Mouse (Mus musculus): ENCODE measurements around the gene Mrrf. TPM values are rescaled to one million over a fixed set of nuclear protein-coding genes. Genes with fewer than 3 reads are reported as not detected.

Gene Mrrf
- total RNA-seq (2014; rRNA removed; ENCODE audit: low replicate concordance) = 22.5 and 38.5 TPM in 2 replicates
- polyA plus RNA-seq (2015; fragmentation: Nextera tagmentation; extraction: Ambion mirVana) = 29.7 and 37.0 TPM in 2 replicates

GRCm38 (mm10) chr2:36136300-36136941, at the start of gene Mrrf, which contains the start of gene Rbm18:
Gene Mrrf (plus strand): TSS chr2:36136389.
Gene Rbm18 (minus strand): TSS chr2:36136773.
- TF ChIP-seq EP300 (IDR thresholded peaks at IDR 0.05; ENCODE audit: low read depth) (peak; percentile 13; the same call in 1 of the 2 replicates), CTCF (IDR thresholded peaks at IDR 0.05; ENCODE audit: low read depth) (no peak)
- DNase-seq (ENCODE audit: low spot score) = peak; percentile 95
- Histone ChIP-seq H3K9me3 (replicated peaks; ENCODE audit: control insufficient read depth, low read length) (no peaks in the 10 kb centered on the region), H3K4me2 (ENCODE audit: low read depth, low read length) (peak within 1 kb of the TSS; percentile 77), H3K36me3 (replicated peaks; ENCODE audit: control insufficient read depth, insufficient read depth, low read length) (peaks cover 30% of the 10 kb centered on the region), H3K27me3 (ENCODE audit: control insufficient read depth, insufficient read depth, low read length) (no peaks in the 10 kb centered on the region), H3K4me1 (ENCODE audit: control insufficient read depth, insufficient read depth) (peaks cover 35% of the 10 kb centered on the region), H3K9ac (replicated peaks; ENCODE audit: low read depth, low read length) (peak within 1 kb of the TSS; percentile 61), H3K27ac (ENCODE audit: low read depth) (peak within 1 kb of the TSS; percentile 87), H3K4me3 (ENCODE audit: low read depth, low read length) (peak within 1 kb of the TSS; percentile 66)
- peak; percentile 94 for ATAC-seq (ENCODE audit: insufficient read depth, low read depth)
- WGBS = under 1% methylated on average over 50 of the region's 50 CpGs

- Histone ChIP-seq H3K27me3 (ENCODE audit: control insufficient read depth, insufficient read depth, low read length) (peaks cover 74% of the 10 kb centered on the region), H3K4me3 (ENCODE audit: low read depth, low read length) (no peak overlapping the region), H3K4me1 (ENCODE audit: control insufficient read depth, insufficient read depth) (peaks cover 11% of the 10 kb centered on the region; the same call in 1 of the 2 replicates), H3K9ac (replicated peaks; ENCODE audit: low read depth, low read length) (no peak overlapping the region), H3K9me3 (replicated peaks; ENCODE audit: control insufficient read depth, low read length) (no peaks in the 10 kb centered on the region), H3K4me2 (ENCODE audit: low read depth, low read length) (no peak overlapping the region), H3K36me3 (replicated peaks; ENCODE audit: control insufficient read depth, insufficient read depth, low read length) (no peaks in the 10 kb centered on the region), H3K27ac (ENCODE audit: low read depth) (no peak overlapping the region)
- DNase-seq (ENCODE audit: low spot score) (no peak), ATAC-seq (ENCODE audit: insufficient read depth, low read depth) (no peak)
- TF ChIP-seq EP300 (IDR thresholded peaks at IDR 0.05; ENCODE audit: low read depth) (no peak), CTCF (IDR thresholded peaks at IDR 0.05; ENCODE audit: low read depth) (no peak)
- 59% methylated on average over 3 of the region's 3 CpGs for WGBS
These were observed 47.0 kb upstream of the Mrrf start for GRCm38 (mm10) chr2:36089190-36089589.

GRCm38 (mm10) chr2:36090853-36091741, 45.1 kb upstream of the Mrrf start:
- WGBS = 6% methylated on average over 70 of the region's 70 CpGs
- no peak for DNase-seq (ENCODE audit: low spot score)
- TF ChIP-seq EP300 (IDR thresholded peaks at IDR 0.05; ENCODE audit: low read depth) = no peak
- TF ChIP-seq CTCF (IDR thresholded peaks at IDR 0.05; ENCODE audit: low read depth) = no peak
- Histone ChIP-seq H3K27me3 (ENCODE audit: control insufficient read depth, insufficient read depth, low read length) (peaks cover 93% of the 10 kb centered on the region), H3K4me2 (ENCODE audit: low read depth, low read length) (peak overlapping the region; percentile 57), H3K4me1 (ENCODE audit: control insufficient read depth, insufficient read depth) (peaks cover 11% of the 10 kb centered on the region; the same call in 1 of the 2 replicates), H3K4me3 (ENCODE audit: low read depth, low read length) (peak overlapping the region; percentile 39), H3K9me3 (replicated peaks; ENCODE audit: control insufficient read depth, low read length) (no peaks in the 10 kb centered on the region), H3K9ac (replicated peaks; ENCODE audit: low read depth, low read length) (no peak overlapping the region), H3K36me3 (replicated peaks; ENCODE audit: control insufficient read depth, insufficient read depth, low read length) (no peaks in the 10 kb centered on the region), H3K27ac (ENCODE audit: low read depth) (no peak overlapping the region)
- peak; percentile 52 for ATAC-seq (ENCODE audit: insufficient read depth, low read depth)

DNA sequence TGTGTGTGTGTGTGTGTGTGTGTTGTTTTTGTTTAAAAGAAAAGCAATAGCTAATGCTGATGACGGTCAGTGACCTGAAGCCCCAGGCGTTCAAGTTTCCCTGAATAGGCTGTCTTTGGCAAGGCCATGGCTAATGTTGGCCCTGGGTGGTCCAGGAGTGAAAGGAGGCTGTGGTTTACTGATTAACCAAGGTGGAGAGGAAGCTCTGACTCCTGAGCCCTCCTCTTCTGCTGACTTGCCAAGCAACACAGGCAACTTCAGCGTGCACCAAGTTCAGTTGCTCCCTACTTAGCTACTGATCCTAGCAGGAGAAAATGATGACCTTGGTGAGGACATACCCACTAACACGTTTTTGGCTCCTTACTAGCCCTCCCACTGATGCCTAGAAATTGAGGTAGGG, 43.4 kb upstream of the Mrrf start:
- DNase-seq (ENCODE audit: low spot score) = no peak
- Histone ChIP-seq H3K27me3 (ENCODE audit: control insufficient read depth, insufficient read depth, low read length) (peaks cover 99% of the 10 kb centered on the region), H3K27ac (ENCODE audit: low read depth) (no peak overlapping the region), H3K4me2 (ENCODE audit: low read depth, low read length) (no peak overlapping the region), H3K9me3 (replicated peaks; ENCODE audit: control insufficient read depth, low read length) (no peaks in the 10 kb centered on the region), H3K36me3 (replicated peaks; ENCODE audit: control insufficient read depth, insufficient read depth, low read length) (no peaks in the 10 kb centered on the region), H3K9ac (replicated peaks; ENCODE audit: low read depth, low read length) (no peak overlapping the region), H3K4me3 (ENCODE audit: low read depth, low read length) (no peak overlapping the region), H3K4me1 (ENCODE audit: control insufficient read depth, insufficient read depth) (peaks cover 11% of the 10 kb centered on the region; the same call in 1 of the 2 replicates)
- 21% methylated on average over 4 of the region's 4 CpGs for WGBS
- TF ChIP-seq CTCF (IDR thresholded peaks at IDR 0.05; ENCODE audit: low read depth) (no peak), EP300 (IDR thresholded peaks at IDR 0.05; ENCODE audit: low read depth) (no peak)
- ATAC-seq (ENCODE audit: insufficient read depth, low read depth) = no peak

GRCm38 (mm10) chr2:36093301-36093700, 42.9 kb upstream of the Mrrf start:
- ATAC-seq (ENCODE audit: insufficient read depth, low read depth) (no peak), DNase-seq (ENCODE audit: low spot score) (no peak)
- WGBS = 42% methylated on average over 7 of the region's 7 CpGs
- H3K36me3 ChIP-seq (replicated peaks; ENCODE audit: control insufficient read depth, insufficient read depth, low read length) = no peaks in the 10 kb centered on the region
- H3K4me1 ChIP-seq (ENCODE audit: control insufficient read depth, insufficient read depth) = peaks cover 11% of the 10 kb centered on the region; the same call in 1 of the 2 replicates
- H3K4me3 ChIP-seq (ENCODE audit: low read depth, low read length) = no peak overlapping the region
- H3K27me3 ChIP-seq (ENCODE audit: control insufficient read depth, insufficient read depth, low read length) = peaks cover 99% of the 10 kb centered on the region
- no peaks in the 10 kb centered on the region for H3K9me3 ChIP-seq (replicated peaks; ENCODE audit: control insufficient read depth, low read length)
- no peak overlapping the region for H3K4me2 ChIP-seq (ENCODE audit: low read depth, low read length)
- H3K9ac ChIP-seq (replicated peaks; ENCODE audit: low read depth, low read length) = no peak overlapping the region
- H3K27ac ChIP-seq (ENCODE audit: low read depth) = no peak overlapping the region
- TF ChIP-seq CTCF (IDR thresholded peaks at IDR 0.05; ENCODE audit: low read depth) (no peak), EP300 (IDR thresholded peaks at IDR 0.05; ENCODE audit: low read depth) (no peak)
